Mouse (Mus musculus) midbrain, embryonic 10.5 days (tissue): ENCODE measurements around the gene Mlxip. TPM values are rescaled to one million over a fixed set of nuclear protein-coding genes. Genes with fewer than 3 reads are reported as not detected.

Source experiments
- DNase-seq: peaks from one replicate; pipeline ENCODE4 v3.0.0-alpha.2; 2017; ENCODE audit warnings: low spot score
- H3K27ac ChIP-seq: fragments of 300-500 bp; sonication (generic); replicated peaks from 2 replicates; pipeline ENCODE4 v1.5.1; 2016; ENCODE audit warnings: mild to moderate bottlenecking
- H3K27me3 ChIP-seq: fragments of 300-500 bp; sonication (generic); 2 replicates; pipeline ENCODE4 v1.6.1; 2016; ENCODE audit warnings: low read depth, mild to moderate bottlenecking; ENCODE audit not compliant: poor library complexity, severe bottlenecking
- H3K36me3 ChIP-seq: fragments of 300-500 bp; sonication (generic); 2 replicates; pipeline ENCODE4 v1.6.1; 2016; ENCODE audit warnings: mild to moderate bottlenecking, moderate library complexity
- H3K4me1 ChIP-seq: fragments of 300-500 bp; sonication (generic); 2 replicates; pipeline ENCODE4 v1.6.1; 2016
- H3K4me3 ChIP-seq: fragments of 300-500 bp; sonication (generic); 2 replicates; pipeline ENCODE4 v1.5.1; 2016; ENCODE audit warnings: mild to moderate bottlenecking, moderate library complexity
- H3K9me3 ChIP-seq: fragments of 300-500 bp; sonication (generic); replicated peaks from 2 replicates; pipeline ENCODE4 v1.6.1; 2016; ENCODE audit warnings: mild to moderate bottlenecking
- WGBS: fragments of 180-500 bp; shearing (Covaris S2); methylation state at CpG from one replicate; pipeline ENCODE4 v1.1.7; 2016; 5-methylcytosine and 5-hydroxymethylcytosine counted together
- polyA plus RNA-seq: library from polyadenylated mRNA; unstranded; fragments of >200 nt; fragmentation: Nextera tagmentation; extraction: Ambion mirVana; gene quantifications from 2 replicates; pipeline ENCODE4 v1.2.1, GENCODE M21; 2016

Mlxip gene
- polyA plus RNA-seq, 1 experiment from 2014 or later, result 16.0 TPM

DNA sequence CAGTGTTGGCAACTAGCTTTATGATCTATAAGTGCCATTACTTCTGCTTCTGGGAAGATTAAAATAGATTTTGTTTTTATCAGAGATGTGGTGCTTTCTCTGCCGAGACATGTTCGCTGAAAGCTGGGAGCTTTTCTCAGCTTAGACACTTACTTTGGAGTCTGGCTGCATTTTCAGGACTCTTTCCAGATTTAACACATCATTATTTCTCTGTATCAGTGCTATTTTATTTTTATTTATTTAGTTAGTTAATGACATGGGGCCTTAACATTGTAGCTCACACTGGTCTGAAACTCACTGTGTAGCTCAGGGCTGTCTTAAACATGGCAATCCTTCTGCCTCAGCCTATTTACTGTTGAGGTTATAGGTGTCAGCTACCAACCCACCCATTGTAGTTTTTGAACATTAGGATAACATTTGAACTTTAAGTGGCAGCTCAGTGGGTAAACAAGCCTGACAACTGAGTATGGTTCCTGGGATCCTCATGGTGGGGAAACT lies 19.3 kb downstream of the Mlxip start:
- H3K27me3 ChIP-seq, result no peaks in the 10 kb centered on the region
- DNase-seq, result no peak
- H3K4me1 ChIP-seq, result peaks cover 20% of the 10 kb centered on the region
- 90% methylated on average over 2 of the region's 2 CpGs for WGBS
- peaks cover 19% of the 10 kb centered on the region for H3K36me3 ChIP-seq
- H3K4me3 ChIP-seq, result no peak overlapping the region
- H3K27ac ChIP-seq, result no peak overlapping the region
- no peaks in the 10 kb centered on the region; the same call in 1 of the 2 replicates for H3K9me3 ChIP-seq

DNA sequence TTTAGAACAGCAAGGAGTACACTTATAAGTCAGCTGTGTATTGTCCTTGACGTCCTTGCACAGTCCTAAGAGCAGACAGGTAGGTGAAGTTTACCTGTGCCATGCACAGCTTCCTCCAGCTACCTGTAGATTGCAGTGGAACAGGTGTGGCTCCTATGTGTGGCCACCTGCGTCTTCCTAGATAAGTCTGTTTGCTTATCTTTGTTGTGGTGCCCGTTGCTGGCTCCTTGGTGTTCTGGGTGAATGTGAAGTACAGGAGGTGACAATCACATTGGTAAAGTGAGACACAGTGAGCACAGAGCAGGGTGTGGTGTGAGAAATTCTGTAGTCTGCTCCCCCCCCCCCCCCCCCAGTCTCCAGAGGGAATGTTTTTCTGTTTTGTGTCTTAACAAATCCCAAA lies 21.6 kb downstream of the Mlxip start:
- no peaks in the 10 kb centered on the region for H3K9me3 ChIP-seq
- H3K4me1 ChIP-seq, result peaks cover 26% of the 10 kb centered on the region
- WGBS, result 88% methylated on average over 3 of the region's 3 CpGs
- H3K27ac ChIP-seq, result no peak overlapping the region
- H3K4me3 ChIP-seq, result no peak overlapping the region
- DNase-seq, result no peak
- no peaks in the 10 kb centered on the region for H3K27me3 ChIP-seq
- 0 out of 2 replicates have a peak, but pooled peaks cover under 1% of the 10 kb centered on the region for H3K36me3 ChIP-seq

DNA sequence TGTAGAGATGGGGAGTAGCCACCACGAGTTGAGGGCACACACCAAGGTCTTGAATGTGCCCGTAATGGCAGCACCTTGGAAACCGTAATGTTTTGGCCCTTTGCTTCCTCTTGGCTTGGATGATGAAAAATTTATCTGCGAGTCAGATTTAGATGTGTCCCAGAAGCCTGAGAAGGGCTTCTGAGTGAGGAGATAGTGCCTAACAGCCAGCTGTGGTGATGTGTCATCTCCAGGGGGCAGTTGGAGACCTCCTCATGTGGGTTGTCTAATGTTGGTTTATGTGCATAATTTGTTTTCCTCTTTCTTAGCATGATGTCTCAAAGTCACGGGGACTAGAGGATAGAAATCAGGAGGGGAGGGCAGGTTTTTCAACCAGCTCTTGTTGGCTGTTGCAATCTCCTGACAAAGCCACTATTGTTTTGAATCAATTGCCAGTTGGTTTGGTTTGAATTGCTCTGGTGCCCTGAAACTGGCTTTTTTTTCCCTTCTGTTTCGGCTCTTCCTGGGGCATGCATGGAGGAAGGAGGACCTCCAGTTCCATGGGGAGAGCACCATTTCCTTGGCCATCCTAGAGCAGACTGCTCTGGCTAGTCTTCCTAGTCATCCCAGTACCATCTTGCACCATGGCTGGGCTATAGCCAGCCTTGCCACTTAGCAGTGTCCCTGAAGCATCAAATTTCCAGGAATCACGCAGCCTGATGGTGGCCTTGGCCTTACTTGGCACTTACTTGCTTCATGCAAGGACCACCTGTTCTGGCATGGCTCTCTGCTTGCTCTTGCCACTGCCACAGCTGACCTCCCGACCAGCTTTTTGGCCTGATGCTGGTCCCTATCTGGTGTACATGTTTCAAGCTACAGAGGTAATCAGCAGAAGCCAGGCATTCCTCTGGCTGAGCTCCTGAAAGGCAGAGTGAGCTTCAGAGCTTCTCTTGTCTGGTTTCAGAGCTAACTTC lies 22.2 kb downstream of the Mlxip start:
- Histone ChIP-seq H3K27ac (no peak overlapping the region), H3K36me3 (no peaks in the 10 kb centered on the region), H3K4me1 (peaks cover 26% of the 10 kb centered on the region), H3K9me3 (no peaks in the 10 kb centered on the region), H3K4me3 (no peak overlapping the region), H3K27me3 (no peaks in the 10 kb centered on the region)
- 75% methylated on average over 8 of the region's 8 CpGs for WGBS
- no peak for DNase-seq

DNA sequence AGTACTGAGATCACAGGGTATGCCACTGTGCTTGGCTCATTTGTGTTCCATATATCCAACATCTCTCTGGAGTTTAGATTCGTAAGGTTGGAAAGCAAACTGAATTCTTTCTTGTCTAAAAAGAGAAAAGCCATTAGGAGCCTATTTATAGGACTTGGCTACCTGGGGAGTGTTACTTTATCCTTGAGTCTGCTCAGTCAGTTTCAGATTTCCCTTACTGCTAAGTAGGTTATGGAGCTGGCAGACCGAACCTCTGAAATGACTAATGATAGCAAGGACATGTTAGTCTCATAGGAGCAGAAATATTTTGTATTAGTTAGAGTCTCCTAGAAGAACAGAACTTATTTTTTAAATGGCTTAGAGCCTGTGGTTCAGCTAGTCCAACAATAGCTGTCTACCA lies 29.3 kb downstream of the Mlxip start:
- no peak overlapping the region for H3K4me3 ChIP-seq
- DNase-seq, result no peak
- H3K36me3 ChIP-seq, result peaks cover 9% of the 10 kb centered on the region
- peaks cover 11% of the 10 kb centered on the region; the same call in 1 of the 2 replicates for H3K9me3 ChIP-seq
- H3K27me3 ChIP-seq, result no peaks in the 10 kb centered on the region
- WGBS, result 86% methylated on average over 2 of the region's 2 CpGs
- peaks cover 6% of the 10 kb centered on the region; the same call in 1 of the 2 replicates for H3K4me1 ChIP-seq
- no peak overlapping the region for H3K27ac ChIP-seq

DNA sequence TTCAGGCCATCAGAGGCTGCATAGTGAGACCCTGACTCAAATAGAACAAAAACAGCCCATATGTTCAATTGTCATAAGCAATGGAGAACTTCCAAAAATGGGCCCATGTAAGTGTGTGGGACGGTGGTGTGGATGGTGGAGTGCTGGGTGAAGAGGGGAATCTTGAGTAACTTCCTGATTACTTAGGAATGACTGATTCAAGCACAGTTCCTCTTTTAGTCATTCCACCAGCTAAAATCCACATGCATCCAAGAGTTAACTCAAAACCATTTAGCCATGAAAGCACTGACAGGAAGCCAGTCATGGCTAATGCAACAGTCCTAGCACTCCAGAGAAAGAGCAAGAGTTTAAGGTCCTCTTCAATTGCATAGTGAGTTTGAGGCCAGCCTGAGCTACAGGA lies 33.0 kb downstream of the Mlxip start:
- H3K27me3 ChIP-seq, result no peaks in the 10 kb centered on the region
- no peaks in the 10 kb centered on the region for H3K4me1 ChIP-seq
- WGBS, result 94% methylated on average over 1 of the region's 1 CpGs
- H3K4me3 ChIP-seq, result no peak overlapping the region
- no peak for DNase-seq
- peaks cover 11% of the 10 kb centered on the region; the same call in 1 of the 2 replicates for H3K9me3 ChIP-seq
- H3K36me3 ChIP-seq, result peaks cover 9% of the 10 kb centered on the region
- no peak overlapping the region for H3K27ac ChIP-seq

DNA sequence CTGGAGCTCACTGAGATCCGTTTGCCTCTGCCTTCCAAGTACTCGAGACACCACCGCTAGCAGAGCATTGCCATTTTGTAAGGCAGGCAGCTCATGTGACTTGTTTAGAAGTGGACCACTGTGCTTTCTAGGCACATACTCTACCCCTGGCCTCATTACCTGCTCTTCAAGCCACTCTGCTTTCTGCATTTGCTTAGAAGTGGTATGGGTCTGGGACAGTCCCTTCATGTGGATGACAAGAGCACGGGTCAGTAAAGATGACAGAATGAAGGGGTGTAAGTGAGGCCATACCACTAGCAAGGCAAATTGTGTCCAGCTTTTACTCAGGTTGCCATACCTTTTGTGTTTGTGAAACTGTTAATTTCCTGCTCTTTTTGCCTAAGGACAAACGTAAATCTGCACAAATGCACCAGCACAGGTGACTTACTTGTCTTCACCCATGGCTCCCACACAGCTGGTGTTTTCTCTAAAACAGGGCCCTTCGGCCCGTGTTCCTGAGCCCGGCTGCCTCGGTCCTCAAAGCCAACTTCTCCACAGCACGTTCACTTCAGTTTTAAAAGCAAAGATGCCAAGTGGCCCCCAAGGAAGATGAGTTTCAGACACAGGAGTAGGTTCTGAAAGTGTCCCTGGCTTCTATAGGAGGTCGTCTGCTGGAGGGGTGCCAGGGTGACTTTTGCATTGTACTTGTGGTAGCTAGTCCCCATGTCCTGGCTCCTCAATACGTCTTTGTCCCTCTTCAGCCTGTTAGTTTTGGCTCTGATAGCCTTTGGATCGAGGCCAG lies 37.1 kb downstream of the Mlxip start:
- Histone ChIP-seq H3K9me3 (peaks cover 4% of the 10 kb centered on the region; the same call in 1 of the 2 replicates), H3K4me1 (peaks cover 6% of the 10 kb centered on the region), H3K27ac (no peak overlapping the region), H3K27me3 (no peaks in the 10 kb centered on the region), H3K36me3 (peaks cover 5% of the 10 kb centered on the region), H3K4me3 (no peak overlapping the region)
- WGBS, result 91% methylated on average over 13 of the region's 13 CpGs
- DNase-seq, result no peak

DNA sequence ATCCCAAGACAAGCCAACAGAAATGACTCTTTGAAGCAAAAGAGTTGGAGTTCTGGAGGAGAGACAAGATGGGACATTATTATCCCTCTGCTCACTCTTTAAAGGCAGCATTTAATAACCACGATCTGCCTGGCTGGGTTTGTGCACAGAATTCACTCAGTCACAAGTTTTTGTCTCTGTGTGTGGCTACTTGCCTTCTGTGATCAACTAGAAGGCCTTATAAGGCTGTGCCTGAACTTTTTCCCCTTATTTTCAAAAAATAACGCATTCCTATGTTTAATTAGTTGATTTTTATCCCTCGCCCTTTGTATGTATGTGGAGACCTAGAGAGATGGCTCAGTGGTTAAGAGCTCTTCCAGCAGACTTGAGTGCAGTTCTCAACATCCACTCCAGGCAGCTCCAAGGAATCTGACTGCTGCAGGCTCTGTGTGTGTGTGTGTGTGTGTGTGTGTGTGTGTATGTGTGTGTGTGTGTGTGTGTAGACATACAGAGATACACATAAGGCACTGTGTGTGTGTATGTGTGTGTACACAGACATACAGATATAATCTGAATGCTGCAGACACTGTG lies 37.8 kb downstream of the Mlxip start:
- Histone ChIP-seq H3K27me3 (no peaks in the 10 kb centered on the region), H3K36me3 (no peaks in the 10 kb centered on the region), H3K4me3 (no peak overlapping the region), H3K27ac (no peak overlapping the region), H3K4me1 (peaks cover 6% of the 10 kb centered on the region), H3K9me3 (no peaks in the 10 kb centered on the region)
- 86% methylated on average over 3 of the region's 3 CpGs for WGBS
- DNase-seq, result no peak

DNA sequence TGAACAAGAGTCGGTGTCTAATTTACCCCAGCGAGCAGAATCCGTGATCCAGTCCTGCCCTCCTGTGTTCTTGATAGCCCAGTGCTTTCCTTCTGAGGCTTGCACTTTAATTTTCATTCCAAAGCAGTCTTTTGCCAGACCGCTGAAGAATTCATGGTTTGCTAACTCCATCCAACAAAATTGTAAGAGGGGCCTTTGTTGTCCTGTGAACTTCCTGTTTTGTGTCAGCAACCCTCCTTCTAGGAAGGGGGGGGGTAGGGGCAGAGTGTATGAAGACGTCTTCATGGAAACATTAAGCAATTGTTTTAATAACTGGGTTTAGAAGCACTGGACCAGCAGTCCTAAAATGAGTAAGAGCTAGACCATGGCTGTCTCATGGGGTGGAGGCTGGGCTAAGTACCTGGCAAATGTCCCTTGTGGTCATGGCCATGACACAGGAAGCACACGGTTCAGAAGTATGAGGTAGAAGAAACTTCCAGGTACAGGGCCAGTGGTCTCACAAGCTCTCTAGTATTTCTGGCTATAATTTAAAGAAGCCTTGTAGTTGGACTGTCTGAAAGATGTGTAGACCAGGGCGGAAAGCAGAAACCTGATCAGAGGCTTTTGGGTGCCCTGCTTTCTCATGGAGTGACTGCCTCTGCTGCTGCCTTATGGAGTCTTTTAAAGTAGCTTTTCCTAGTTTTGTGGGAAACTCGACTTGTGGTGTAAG lies 41.6 kb downstream of the Mlxip start:
- no peak overlapping the region for H3K27ac ChIP-seq
- 64% methylated on average over 8 of the region's 8 CpGs for WGBS
- peaks cover 6% of the 10 kb centered on the region for H3K4me1 ChIP-seq

DNA sequence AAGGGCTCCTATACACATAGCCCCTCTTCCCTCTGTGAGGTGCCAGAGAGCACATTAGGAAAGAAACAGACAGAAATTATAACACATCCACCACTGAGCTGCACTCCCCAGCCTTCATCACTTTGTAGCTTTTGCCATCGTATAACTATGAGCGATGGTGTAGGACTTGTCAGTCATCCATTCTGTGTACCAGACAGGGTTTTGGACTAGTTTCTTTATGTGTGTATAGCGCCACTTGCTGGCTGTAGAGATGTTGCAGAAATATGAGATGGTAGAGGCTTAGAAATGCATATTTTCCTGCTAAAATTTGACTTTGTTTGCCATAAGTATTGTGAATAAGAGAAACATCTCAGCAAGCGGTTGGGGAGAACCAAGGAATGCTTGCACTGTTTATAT lies 42.2 kb downstream of the Mlxip start:
- DNase-seq, result peak; percentile 29
- Histone ChIP-seq H3K36me3 (peaks cover 8% of the 10 kb centered on the region), H3K27ac (no peak overlapping the region), H3K4me1 (peaks cover 6% of the 10 kb centered on the region), H3K27me3 (no peaks in the 10 kb centered on the region), H3K4me3 (no peak overlapping the region), H3K9me3 (no peaks in the 10 kb centered on the region)
- 58% methylated on average over 4 of the region's 4 CpGs for WGBS

More for the DNA sequence above, 41.6 kb downstream of the Mlxip start:
- no peak for DNase-seq
- no peaks in the 10 kb centered on the region for H3K27me3 ChIP-seq
- H3K4me3 ChIP-seq, result no peak overlapping the region
- H3K9me3 ChIP-seq, result no peaks in the 10 kb centered on the region
- peaks cover 5% of the 10 kb centered on the region; the same call in 1 of the 2 replicates for H3K36me3 ChIP-seq

DNA sequence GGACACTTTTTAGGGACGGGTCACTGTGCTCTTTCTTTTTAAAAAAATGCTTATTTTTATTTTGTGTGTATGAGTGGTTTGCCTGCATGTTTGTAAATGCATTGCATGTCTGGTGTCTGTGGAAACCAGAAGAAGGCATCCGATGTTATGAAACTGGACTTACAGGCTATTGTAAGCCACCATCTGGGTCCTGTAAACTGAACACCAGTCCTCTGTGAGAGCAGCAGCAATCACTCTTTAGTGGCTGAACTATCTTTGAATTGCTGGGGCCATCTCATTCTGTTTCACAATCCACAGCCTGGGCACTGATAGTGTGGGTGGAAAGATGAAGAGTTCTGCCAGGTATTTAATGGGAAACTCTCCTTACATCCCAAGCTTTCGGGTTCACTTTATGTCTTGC lies 43.8 kb downstream of the Mlxip start:
- H3K36me3 ChIP-seq, result peaks cover 24% of the 10 kb centered on the region
- WGBS, result 90% methylated on average over 3 of the region's 3 CpGs
- H3K27ac ChIP-seq, result no peak overlapping the region
- no peak for DNase-seq
- peaks cover 6% of the 10 kb centered on the region for H3K4me1 ChIP-seq
- H3K27me3 ChIP-seq, result no peaks in the 10 kb centered on the region
- H3K4me3 ChIP-seq, result no peak overlapping the region
- H3K9me3 ChIP-seq, result no peaks in the 10 kb centered on the region

DNA sequence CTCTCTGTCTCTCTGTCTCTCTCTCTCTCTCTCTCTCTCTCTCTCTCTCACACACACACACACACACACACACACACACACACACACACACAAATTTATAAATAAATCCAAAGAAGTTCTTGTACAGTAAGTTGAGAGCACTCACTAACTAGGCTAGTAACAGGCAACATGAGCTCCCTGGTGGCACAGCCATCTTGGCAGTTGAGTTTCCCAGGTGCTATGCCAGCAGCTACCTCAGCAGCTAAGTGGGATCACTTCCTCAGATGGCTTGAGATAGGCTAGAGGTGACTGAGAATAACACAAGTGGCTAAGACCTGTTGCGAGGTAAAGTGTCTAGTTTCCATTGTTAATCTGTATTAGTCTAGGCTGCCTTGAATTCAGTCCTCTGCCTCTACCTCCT lies 44.7 kb downstream of the Mlxip start:
- Histone ChIP-seq H3K27me3 (no peaks in the 10 kb centered on the region), H3K36me3 (peaks cover 27% of the 10 kb centered on the region), H3K4me1 (peaks cover 6% of the 10 kb centered on the region), H3K4me3 (no peak overlapping the region), H3K9me3 (no peaks in the 10 kb centered on the region), H3K27ac (no peak overlapping the region)
- DNase-seq, result no peak
- 89% methylated on average over 1 of the region's 1 CpGs for WGBS

DNA sequence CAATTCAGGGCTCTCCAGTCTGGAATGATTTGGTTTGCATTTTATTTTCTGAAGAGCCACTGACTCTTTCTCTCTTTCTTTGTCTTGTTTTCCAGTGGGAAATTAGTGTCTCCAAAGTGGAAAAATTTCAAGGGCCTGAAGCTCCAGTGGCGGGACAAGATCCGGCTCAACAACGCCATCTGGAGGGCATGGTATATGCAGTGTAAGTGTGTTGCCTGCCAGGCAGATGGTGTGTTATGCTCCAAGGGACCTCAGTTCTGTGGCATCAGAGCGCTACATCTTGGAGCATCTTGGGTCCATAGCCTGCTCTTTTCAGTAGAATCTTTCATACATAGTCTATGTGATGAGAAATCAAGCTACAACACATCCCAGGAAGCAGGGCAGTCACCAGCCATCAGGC lies 45.3 kb downstream of the Mlxip start:
- H3K27ac ChIP-seq, result no peak overlapping the region
- no peaks in the 10 kb centered on the region for H3K27me3 ChIP-seq
- H3K36me3 ChIP-seq, result peaks cover 33% of the 10 kb centered on the region
- DNase-seq, result no peak
- WGBS, result 83% methylated on average over 4 of the region's 4 CpGs
- H3K9me3 ChIP-seq, result no peaks in the 10 kb centered on the region
- peaks cover 6% of the 10 kb centered on the region for H3K4me1 ChIP-seq
- H3K4me3 ChIP-seq, result no peak overlapping the region
